In genomic region chr7:129506894-129507293, GRCm38 (mm10) we compare ENCODE assay signal across 9 mouse cellular contexts.
A peak's percentile ranks its signal among the peaks of the same experiment; 100 is the strongest.
DNase-seq lines count a peak whose midpoint lies in the region; ATAC-seq and TF ChIP-seq lines count a peak whose summit lies in the region.
"Had no signal": no experiment of that assay in that cellular context is flagged by ENCODE, and none has a peak within 500 bp of the region (broad histone marks: within the 10 kb centered on the region; RNA-seq: fewer than 3 reads in every experiment).

No protein-coding gene starts in this region.

- no peak overlapping the region for H3K27ac ChIP-seq in layer of hippocampus, adult 2 months
- no peak overlapping the region for H3K27ac ChIP-seq in hindbrain, embryonic 16.5 days (ENCODE audit: low read depth, low read length)
- H3K27ac ChIP-seq: lung, embryonic 15.5 days had no signal

- no peaks in the 10 kb centered on the region for H3K4me1 ChIP-seq in hindbrain, embryonic 16.5 days (ENCODE audit: control insufficient read depth, insufficient read depth, low read depth, low read length)
- H3K4me1 ChIP-seq: lung, embryonic 15.5 days had no signal

- H3K4me2 ChIP-seq in hindbrain, embryonic 16.5 days (ENCODE audit: low read length) = no peak overlapping the region
- H3K4me2 ChIP-seq: lung, embryonic 15.5 days had no signal

- H3K9ac ChIP-seq in hindbrain, embryonic 16.5 days (ENCODE audit: low read depth, low read length) = no peak overlapping the region
- H3K9ac ChIP-seq: lung, embryonic 15.5 days had no signal

- peak; percentile 86 for TF ChIP-seq CTCF in layer of hippocampus, adult 2 months (conservative IDR thresholded peaks at IDR 0.05)

- H3K27me3 ChIP-seq in hindbrain, embryonic 16.5 days (replicated peaks; ENCODE audit: control insufficient read depth, insufficient read depth, low read length) = no peaks in the 10 kb centered on the region
- H3K27me3 ChIP-seq: lung, embryonic 15.5 days had no signal

- no peaks in the 10 kb centered on the region for H3K36me3 ChIP-seq in hindbrain, embryonic 16.5 days (ENCODE audit: control insufficient read depth, insufficient read depth, low read length)
- H3K36me3 ChIP-seq: lung, embryonic 15.5 days had no signal

- no peaks in the 10 kb centered on the region for H3K9me3 ChIP-seq in hindbrain, embryonic 16.5 days (ENCODE audit: control insufficient read depth, low read length)
- H3K9me3 ChIP-seq: lung, embryonic 15.5 days had no signal

- no peak overlapping the region for H3K4me3 ChIP-seq in layer of hippocampus, adult 2 months
- H3K4me3 ChIP-seq in hindbrain, embryonic 16.5 days (ENCODE audit: low read length) = no peak overlapping the region
- H3K4me3 ChIP-seq: lung, embryonic 15.5 days had no signal

- ATAC-seq in hindbrain, embryonic 16.5 days = 0 out of 2 replicates have a peak, but pooled peaks have one; percentile 34

- peak; percentile 36 for DNase-seq in adrenal gland, postnatal 14 days
- DNase-seq in adrenal gland, adult 8-10 months = no peak
- DNase-seq in layer of hippocampus, adult 2 months (ENCODE audit: low spot score in 2 of 2) = peak; percentile 25 to 53
- no peak for DNase-seq in layer of hippocampus, postnatal 25 days (ENCODE audit: extremely low spot score in 1 of 2, low spot score in 1 of 2)
- DNase-seq in MN1 (ENCODE audit: low spot score) = peak; percentile 31
- no peak for DNase-seq in yolk sac, embryonic 10.5 days (ENCODE audit: low spot score)
- no peak for DNase-seq in neural tube, embryonic 10.5 days (ENCODE audit: extremely low spot score, low spot score)

- 24% methylated on average over 2 of the region's 2 CpGs for WGBS in hindbrain, embryonic 16.5 days

Comparison
In these comparisons a context has a peak if more than half of its experiments do, and no peak if none do; other contexts are left out.
1. DNase-seq: peak in adrenal gland, postnatal 14 days (single experiment), layer of hippocampus, adult 2 months (2 of 2) and MN1 (single experiment); none in adrenal gland, adult 8-10 months (single experiment), layer of hippocampus, postnatal 25 days (0 of 2), yolk sac, embryonic 10.5 days (single experiment) and neural tube, embryonic 10.5 days (single experiment).